Mouse (Mus musculus) adrenal gland, postnatal 36 days (tissue): ENCODE measurements at regions not wholly inside any gene's neighbourhood (a gene's known extent, or its start where the extent isn't known, plus 50 kb on each side); places are given as distances from the start of the nearest gene placed in this dataset.
A peak's percentile ranks its signal among the peaks of the same experiment; 100 is the strongest.

Experiments
- DNase-seq, 2 experiments: peaks; one replicate each; pipeline ENCODE4 v3.0.0; 2021; ENCODE audit warnings: mixed read lengths in 1 of 2

DNA sequence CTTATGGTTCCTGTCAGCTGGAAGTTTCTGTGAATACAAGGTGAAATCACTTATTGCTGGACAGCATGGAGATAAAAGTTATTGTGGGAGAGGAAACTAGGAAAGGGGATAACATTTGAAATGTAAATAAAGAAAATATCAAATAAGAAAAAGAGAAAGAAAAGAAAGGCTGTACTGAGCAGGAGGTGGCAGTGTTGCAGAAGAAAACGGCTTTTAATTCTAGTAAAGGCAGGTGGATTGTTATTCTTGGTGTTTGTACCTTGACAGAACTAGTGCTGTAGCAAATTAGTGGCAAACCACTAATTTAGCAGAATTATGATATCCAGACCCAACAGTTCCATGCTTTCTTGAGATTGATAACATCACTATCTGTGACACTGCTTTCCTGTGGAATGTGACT, 52.6 kb downstream of the Gm10358 start:
- no peak for DNase-seq

DNA sequence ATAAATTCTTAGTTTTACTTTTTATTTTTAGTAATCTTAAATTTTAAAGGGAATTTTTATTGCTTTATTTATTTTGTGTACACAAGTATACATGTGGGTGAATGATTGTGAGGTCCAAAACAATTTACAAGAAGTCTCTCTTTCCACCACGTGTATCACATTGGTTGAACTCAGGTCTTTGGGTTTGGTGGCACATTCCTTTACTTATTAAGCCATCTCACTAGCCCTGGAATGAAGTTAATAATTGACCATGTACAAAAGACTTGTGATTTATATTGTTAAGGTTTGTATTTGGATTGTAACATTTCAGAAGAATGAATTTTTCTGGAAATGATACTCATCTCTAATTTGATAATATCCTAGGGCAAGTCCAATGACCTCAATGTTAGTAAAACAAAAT, 56.2 kb downstream of the Gm10358 start:
- DNase-seq = no peak

DNA sequence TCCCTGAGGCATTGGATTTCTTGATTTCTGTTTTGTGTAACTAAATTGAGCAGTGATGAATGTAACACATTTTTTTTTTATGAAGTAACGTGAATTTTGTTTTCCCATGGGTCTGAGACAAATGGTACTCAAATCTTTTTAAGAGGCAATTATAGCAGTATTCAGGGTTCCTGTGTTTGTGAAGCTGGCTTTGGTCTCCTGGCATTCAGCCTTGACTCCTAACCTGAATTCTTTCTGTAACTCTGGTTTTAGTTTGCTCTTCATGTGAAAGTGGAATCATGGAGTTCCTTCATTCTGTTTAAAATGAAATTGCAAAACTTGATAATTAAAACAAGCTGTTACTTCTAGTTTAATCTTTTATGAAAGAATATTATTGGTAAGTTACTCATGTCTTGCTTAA, 58.3 kb downstream of the Gm10358 start:
- DNase-seq = peak in 1 of 2 experiments; percentile 11

DNA sequence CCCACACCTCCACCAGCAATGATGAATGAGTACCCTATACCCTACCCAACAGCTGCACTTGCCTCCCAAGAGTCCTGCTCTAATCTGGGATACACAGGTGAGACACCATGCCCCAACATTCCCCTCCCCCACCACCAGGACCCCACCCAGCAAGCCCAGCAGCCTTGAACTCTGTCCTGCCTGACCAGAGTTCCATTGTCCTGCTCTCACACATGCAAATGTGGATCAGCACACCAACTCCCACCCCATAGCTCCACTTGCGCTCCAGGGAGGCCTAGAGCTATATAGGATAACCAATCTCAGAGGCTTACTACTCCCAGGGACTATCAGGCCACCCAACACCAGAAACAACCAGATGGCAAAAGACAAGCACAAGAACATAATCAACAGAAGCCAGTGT, 85.8 kb downstream of the Gm10358 start:
- DNase-seq = no peak

DNA sequence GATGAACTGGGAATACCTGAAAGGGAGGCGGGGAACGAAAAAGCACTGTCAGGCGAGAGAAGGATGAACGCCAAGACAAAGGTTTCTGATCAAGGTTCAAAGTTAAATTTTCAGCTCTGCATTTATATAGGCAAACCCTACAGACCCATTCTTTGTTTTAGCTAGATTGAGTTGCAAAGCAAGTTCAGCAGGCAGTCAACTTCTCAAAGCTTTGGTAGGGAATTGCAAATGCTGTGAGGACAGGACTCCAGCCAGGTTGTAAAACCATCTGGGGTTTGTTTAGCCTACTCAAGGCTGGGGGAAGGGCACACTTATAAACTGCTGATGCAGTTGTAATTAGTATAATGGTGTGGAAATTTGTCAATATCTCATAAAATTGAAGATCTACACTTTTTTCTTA, 87.9 kb downstream of the Gm10358 start:
- DNase-seq = no peak

DNA sequence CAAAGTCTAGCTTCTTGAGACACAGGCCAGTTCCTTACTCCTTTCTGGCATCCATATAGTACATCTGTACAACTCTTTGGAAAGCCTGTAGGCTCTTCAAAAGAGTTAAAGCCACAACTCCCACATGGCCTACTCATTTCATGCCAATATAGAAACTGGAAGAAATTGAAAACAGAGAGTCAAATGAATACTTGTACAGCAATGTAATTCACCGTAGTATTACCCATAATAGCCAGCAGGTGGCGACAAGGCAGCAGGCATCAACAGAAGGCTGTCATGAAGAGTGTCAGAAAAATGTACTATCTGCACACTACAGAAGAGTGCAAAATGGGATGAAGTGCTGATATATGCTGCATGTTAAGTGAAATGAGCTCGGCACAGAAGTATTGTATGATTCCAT, 90.5 kb downstream of the Gm10358 start:
- peak; percentile 31 to 54 for DNase-seq

DNA sequence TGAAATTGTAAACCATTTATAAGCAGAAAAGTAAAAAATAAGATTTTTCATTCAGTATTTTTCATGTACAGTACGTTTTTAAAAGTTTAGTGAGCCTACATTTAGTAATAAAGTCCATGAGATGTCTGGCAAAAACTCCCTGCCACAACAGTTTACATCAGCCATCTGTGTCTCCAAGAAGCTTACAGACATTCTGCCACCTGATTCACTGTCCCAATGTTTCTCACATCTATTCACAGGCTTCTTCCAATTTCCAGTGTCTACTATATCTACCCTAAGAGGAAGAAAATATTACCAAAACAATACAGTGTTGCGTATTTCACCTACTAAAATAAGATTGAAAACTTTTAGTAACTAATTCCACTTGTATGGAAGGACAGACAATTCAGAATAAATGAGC, 95.7 kb downstream of the Rasd2 start:
- no peak for DNase-seq

DNA sequence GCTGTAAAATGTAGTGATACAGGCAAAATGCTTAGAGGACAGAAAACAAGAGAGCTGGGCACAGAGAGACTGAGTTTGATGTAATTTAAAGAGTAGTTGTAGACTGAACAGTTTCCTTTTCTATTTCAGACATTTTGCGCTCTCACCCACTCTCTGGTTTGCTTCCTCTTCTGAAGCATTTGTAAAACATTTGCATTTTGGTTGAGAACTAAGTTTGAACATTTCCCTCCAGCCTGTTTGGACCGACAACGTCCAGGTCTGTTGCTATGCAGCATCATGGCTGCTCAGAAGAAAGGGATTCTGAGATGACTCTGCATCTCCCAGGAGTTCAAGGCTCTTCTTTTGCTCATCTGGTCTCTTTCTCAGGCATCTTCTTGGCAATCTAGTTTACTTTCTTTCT, 78.2 kb downstream of the Rasd2 start:
- no peak for DNase-seq

DNA sequence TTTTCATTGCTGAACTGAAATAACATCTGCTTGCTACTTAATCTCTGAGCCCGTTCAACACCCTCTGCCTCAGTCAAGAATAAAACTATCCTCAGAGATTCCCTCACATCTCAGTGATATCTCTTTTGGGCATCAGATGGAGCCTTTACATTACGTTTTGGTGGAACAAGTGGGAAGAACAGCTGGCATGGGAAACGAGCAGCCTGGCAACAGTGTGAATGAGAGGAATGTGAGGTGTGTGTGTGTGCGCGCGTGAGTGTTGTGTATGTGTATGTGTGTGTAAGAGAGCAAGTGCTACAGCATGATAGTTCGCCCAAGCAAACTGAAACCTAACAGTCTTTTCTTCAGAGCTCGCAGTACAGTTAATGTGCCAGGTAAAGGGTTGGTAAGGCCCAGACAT, 76.2 kb downstream of the Rasd2 start:
- no peak for DNase-seq
